Mouse (Mus musculus): ENCODE data around the gene Larp1. TPM values are rescaled to one million over a fixed set of nuclear protein-coding genes. Genes with fewer than 3 reads are reported as not detected.

The Larp1 gene
- total RNA-seq, 2 experiments from 2014 or later = 67.2 to 138 TPM

GRCm38 (mm10) chr11:57998168-57998567 is 10.7 kb upstream of the Larp1 start:
- ATAC-seq (replicated peaks; ENCODE audit: low FRiP score, low TSS enrichment, poor library complexity, severe bottlenecking) = no peak

GRCm38 (mm10) chr11:57998872-57999271 is 10.0 kb upstream of the Larp1 start:
- ATAC-seq (replicated peaks; ENCODE audit: low FRiP score, low TSS enrichment, poor library complexity, severe bottlenecking) = no peak

- no peak for ATAC-seq (replicated peaks; ENCODE audit: low FRiP score, low TSS enrichment, poor library complexity, severe bottlenecking)
Measured at GRCm38 (mm10) chr11:58003126-58003525, 5.7 kb upstream of the Larp1 start.

- no peak for ATAC-seq (replicated peaks; ENCODE audit: low FRiP score, low TSS enrichment, poor library complexity, severe bottlenecking)
Measured at GRCm38 (mm10) chr11:58003734-58004133, 5.1 kb upstream of the Larp1 start.

- ATAC-seq (replicated peaks; ENCODE audit: low FRiP score, low TSS enrichment, poor library complexity, severe bottlenecking) = no peak
Measured at GRCm38 (mm10) chr11:58005110-58005509, 3.8 kb upstream of the Larp1 start.

- ATAC-seq (replicated peaks; ENCODE audit: low FRiP score, low TSS enrichment, poor library complexity, severe bottlenecking) = no peak
Measured at GRCm38 (mm10) chr11:58008013-58008412, 851 bp upstream of the Larp1 start.

- peak; percentile 89 for ATAC-seq (replicated peaks; ENCODE audit: low FRiP score, low TSS enrichment, poor library complexity, severe bottlenecking)
Measured at GRCm38 (mm10) chr11:58008437-58009050, 320 bp upstream of the Larp1 start.

DNA sequence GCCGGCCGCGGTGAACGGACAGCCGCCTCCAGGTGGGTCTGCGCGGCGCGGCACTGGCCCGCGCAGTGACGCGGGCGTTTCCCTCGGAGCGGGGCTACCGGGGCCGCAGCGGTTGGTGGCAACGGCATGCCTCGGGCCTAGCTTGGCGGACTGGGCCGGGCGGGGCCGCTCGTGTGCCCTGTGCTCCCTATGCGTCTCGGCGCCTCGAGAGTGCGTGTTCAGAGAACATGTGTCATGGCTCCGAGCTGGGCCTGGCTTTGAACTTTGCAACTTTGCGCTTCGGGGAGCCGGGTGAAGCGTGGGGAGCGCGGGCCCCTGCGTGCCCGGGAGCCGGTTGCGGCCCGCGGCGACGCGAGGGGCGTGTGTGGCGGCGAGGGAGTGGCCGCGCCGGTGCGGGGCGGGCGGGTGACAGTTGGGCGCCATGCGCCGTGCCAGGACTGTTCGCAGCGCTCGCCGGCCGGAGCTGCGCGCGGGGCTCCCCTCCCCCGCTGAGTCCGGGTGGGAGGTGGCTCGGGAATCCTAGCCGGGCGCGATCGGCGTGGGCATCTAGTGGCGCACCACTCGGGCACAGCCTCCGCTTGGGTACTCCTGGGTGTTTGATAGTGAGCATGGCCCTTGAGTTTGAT is 765 bp downstream of the Larp1 start:
- ATAC-seq (replicated peaks; ENCODE audit: low FRiP score, low TSS enrichment, poor library complexity, severe bottlenecking) = peak; percentile 50

GRCm38 (mm10) chr11:58010226-58010781 is 1.4 kb downstream of the Larp1 start:
- ATAC-seq (replicated peaks; ENCODE audit: low FRiP score, low TSS enrichment, poor library complexity, severe bottlenecking) = 0 out of 2 replicates have a peak, but pooled peaks have one; percentile 23

DNA sequence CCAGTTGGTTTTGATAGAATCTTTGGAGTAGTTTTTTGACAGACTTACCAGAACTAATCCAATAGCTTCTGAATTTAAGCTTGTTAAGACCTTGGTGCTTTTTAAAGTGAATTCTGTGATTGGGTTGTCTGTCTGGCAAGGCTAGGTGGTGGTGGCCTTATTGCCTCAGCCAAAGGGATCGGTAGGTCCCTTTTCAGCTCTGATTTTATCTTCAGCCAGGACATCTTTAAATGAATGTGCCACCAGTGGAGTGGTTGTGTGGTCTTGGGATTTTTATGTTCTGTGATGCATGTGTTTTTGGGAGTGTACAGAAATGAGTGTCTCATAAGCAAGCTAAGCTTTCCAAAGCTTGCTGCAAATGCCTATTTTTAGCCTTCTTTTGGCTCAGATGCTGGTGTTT is 2.1 kb downstream of the Larp1 start:
- no peak for ATAC-seq (replicated peaks; ENCODE audit: low FRiP score, low TSS enrichment, poor library complexity, severe bottlenecking)

DNA sequence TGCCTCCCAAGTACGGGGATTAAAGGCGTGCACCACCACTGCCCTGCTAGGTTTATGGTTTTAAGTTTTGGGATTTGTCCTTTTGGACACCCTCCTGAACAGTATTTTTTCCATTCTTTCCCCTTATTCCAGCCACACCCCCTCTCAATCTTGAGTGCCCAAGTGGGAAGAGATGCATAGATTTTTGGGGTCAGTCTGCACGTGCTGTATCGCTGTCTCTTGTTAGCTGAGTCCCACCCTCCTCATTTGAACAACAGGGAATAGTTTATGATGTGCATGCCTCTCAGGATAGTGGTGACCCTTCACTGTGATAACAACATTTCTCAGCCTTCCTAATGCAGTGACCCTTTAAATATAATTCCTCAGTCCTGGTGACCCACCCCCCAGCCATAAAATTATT is 2.9 kb downstream of the Larp1 start:
- no peak for ATAC-seq (replicated peaks; ENCODE audit: low FRiP score, low TSS enrichment, poor library complexity, severe bottlenecking)

DNA sequence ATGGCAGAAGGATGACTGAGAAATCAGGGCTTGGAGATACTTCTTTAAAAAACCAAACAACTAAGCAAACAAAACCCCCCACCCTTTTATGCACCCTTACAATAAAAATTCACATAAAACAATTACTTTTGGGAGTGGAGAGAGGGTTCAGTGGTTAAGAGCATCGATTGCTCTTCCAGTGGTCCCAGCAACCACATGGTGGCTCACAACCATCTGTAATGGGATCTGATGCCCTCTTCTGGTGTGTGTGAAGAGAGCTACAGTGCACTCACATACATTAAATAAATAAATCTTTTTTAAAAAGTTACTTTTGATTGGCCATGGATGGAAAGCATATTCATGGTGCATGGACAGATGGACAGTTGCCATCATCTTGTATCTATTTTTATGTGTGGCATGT is 3.8 kb downstream of the Larp1 start:
- no peak for ATAC-seq (replicated peaks; ENCODE audit: low FRiP score, low TSS enrichment, poor library complexity, severe bottlenecking)

GRCm38 (mm10) chr11:58013100-58013499 is 4.2 kb downstream of the Larp1 start:
- no peak for ATAC-seq (replicated peaks; ENCODE audit: low FRiP score, low TSS enrichment, poor library complexity, severe bottlenecking)

DNA sequence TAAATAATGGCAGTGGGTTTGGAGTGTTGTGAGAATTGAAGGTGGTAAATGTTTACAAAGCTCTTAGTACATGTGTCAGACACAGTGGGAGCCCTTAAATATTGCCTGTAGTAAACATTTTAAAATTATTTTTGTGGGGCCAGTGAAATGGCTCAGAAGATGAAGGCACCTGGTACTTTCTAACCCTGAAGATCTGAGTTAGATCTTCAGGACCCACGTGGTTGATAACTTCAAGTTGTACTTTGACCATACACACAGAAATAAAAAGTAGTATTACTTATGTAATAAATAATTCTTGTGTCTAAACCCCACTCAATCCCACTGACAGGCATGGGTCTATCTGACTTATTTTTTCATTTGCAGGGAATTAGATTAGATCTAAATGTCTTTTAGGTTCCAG is 5.7 kb downstream of the Larp1 start:
- no peak for ATAC-seq (replicated peaks; ENCODE audit: low FRiP score, low TSS enrichment, poor library complexity, severe bottlenecking)

DNA sequence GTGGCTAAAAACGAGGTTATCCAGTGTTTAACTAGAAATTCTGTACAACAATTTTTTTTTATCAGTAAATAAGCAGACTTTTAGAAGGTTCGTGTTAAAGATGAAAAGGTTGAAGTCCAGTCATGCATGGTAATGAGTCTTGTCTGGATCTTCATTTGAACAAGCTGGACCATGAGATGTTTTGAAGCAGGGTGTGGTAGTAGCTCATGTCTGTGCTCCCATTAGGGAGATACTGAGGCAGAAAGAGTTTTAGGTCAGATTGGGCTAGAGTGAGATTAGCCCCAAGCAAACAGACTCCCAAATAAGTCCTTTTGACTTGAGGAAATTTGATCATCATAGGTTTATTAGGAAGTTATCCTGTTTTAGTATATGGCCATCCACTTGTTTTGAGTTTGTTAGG is 6.5 kb downstream of the Larp1 start:
- no peak for ATAC-seq (replicated peaks; ENCODE audit: low FRiP score, low TSS enrichment, poor library complexity, severe bottlenecking)

DNA sequence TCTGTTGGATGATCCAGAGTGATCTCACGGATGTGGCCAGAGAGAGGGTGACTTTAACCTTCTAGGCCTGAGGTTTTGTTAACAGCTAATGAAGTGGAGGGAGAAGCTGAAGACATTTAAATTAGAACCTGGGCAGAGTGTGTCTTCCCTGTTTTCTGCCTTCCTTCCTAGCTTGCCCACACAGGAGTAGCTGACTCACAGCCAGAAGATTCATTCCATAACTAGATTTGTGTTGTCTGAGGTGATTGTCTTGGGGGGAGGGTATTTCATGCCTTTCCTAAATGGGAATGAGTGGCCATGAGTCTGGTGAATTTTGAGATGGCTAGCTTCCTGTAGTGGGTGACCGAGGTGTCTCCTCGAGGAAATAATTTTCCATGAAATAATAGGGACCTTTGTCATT is 7.5 kb downstream of the Larp1 start:
- ATAC-seq (replicated peaks; ENCODE audit: low FRiP score, low TSS enrichment, poor library complexity, severe bottlenecking) = no peak

GRCm38 (mm10) chr11:58017422-58017821 is 8.6 kb downstream of the Larp1 start:
- ATAC-seq (replicated peaks; ENCODE audit: low FRiP score, low TSS enrichment, poor library complexity, severe bottlenecking) = no peak

DNA sequence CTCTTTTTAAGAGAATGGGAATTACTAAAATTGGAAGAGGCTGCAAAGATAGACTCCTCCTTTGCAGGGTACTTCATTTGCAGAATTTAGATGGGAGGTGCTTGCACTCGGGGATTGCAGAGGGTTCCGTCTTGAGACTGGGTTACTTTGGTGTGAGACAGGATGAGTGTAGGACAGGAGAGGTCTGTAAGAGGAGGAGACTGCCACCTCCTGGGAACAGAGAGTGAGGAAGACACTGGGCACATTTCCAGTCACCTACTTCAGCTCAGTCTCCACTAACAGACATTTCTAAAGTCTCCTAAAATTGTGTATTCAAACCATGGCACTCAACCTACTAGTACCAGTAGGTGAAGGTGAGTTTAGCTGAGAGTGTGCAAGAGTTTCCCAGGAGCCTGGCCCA is 9.4 kb downstream of the Larp1 start:
- ATAC-seq (replicated peaks; ENCODE audit: low FRiP score, low TSS enrichment, poor library complexity, severe bottlenecking) = peak; percentile 56; the same call in 1 of the 2 replicates

DNA sequence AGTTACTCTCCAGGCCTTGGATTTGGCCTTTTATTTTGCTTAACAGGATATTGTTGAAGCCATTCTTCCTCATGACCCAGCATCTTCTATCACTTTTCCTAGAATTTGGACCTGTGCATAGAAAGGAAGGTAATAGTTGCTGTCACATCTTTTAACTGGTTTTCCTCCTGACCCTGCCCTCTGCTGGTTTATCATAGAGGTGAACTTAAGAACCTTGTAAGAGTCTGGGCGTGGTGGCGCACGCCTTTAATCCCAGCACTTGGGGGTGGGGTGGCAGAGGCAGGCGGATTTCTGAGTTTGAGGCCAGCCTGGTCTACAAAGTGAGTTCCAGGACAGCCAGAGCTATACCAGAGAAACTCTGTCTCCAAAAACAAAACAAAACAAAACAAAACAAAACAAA is 9.8 kb downstream of the Larp1 start:
- no peak for ATAC-seq (replicated peaks; ENCODE audit: low FRiP score, low TSS enrichment, poor library complexity, severe bottlenecking)

GRCm38 (mm10) chr11:58021095-58021494 is 12.2 kb downstream of the Larp1 start:
- ATAC-seq (replicated peaks; ENCODE audit: low FRiP score, low TSS enrichment, poor library complexity, severe bottlenecking) = no peak

- no peak for ATAC-seq (replicated peaks; ENCODE audit: low FRiP score, low TSS enrichment, poor library complexity, severe bottlenecking)
Measured at GRCm38 (mm10) chr11:58021618-58022017, 12.8 kb downstream of the Larp1 start.
